Mouse (Mus musculus): ENCODE data around the gene Slc35b3. TPM values are rescaled to one million over a fixed set of nuclear protein-coding genes. Genes with fewer than 3 reads are reported as not detected.

The Slc35b3 gene
- 33.1 to 42.8 TPM (median 35.8 TPM) in 4 replicates for total RNA-seq (2023; ENCODE audit: inconsistent age)

DNA sequence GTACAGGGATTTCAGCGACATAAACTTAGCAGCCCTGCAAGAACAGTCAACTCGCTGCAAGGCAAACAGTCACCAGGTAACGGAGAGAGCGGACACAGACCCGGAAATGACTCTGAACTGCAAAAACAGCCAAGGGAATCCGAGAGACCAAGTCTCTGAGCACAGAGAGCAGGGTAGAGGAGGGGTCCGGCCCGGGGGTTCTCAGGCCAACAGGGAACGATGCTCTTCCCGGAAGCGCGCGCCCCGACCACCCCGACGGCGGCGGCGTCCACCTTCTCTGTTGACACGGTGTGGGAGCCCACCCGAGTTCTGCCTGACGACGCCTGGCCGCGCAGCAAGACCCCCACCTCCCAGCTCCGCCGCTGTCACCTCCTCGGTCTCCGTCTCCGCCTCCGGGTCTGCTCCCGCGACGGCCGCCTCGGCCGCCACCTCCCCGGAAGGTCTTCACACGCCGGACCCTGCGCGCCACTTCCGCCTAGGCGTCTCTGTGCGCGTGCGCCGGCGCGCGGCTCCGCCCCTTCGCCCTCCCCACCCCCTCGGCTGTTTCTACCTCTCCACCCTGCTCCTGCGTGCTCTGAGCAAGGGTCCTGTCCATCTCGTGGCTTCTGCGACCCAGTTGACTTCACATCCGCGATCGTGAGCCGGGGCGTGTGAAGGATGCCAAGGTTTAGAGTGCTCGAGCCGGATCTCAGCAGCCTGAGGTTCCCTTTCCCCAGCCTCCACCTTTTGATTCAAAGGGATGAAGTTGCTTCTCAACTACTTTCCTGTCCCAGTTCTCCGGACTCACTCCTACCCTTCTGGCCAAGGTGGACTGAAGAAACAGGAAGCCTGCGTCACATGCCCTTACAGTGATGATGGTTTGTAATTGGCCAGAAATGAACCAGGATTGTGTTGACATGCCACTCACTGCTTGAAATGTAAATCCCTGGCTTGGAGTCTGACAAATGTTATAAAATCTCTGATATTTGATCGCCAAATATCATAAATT is at the start of gene Slc35b3:
Gene Slc35b3, minus strand, starts transcription at position 813 of the 988 bp plus-strand sequence.

